29 mouse cellular contexts compared by ENCODE assay signal in the genomic region with DNA sequence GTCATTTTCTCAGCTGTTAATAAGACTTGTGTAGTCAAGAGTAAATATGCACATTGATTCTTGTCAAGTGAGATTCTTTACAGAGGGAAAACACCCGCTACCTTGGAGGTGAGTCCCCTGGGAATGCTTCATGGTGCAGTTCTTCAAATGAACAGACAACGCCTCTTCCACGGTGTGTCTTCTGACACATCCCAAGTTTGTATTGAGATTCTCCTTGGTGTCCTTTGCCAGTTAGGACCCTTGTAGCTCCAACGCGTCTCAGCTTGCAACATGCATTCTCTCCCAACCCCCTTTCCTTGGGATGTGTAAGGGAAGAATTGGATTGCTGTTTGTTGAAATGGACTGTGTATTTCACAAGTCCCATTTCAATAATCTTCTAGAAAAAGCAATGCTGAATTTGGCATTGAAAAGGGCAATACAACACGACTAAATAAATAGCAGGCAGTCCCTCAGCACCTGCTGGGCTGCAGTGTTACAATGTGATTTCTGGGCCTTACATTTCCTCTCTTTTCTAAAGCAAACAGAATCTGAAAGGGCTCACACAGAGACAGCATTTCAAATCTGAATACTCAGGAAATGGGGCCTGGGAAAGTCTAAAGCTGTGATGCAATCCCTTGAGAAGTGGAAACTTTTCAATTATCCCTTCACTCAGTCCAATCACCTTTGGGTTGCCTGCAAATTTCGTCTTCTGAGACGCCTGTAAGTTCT. TPM values are rescaled to one million over a fixed set of nuclear protein-coding genes. Genes with fewer than 3 reads are reported as not detected.
DNase-seq lines count a peak whose midpoint lies in the region; ATAC-seq and TF ChIP-seq lines count a peak whose summit lies in the region.
"Had no signal": no experiment of that assay in that cellular context is flagged by ENCODE, and none has a peak within 500 bp of the region (broad histone marks: within the 10 kb centered on the region; RNA-seq: fewer than 3 reads in every experiment).

No protein-coding gene starts in this region.

- no peaks in the 10 kb centered on the region for H3K4me1 ChIP-seq in forebrain, embryonic 14.5 days (ENCODE audit: control insufficient read depth, insufficient read depth, low read length)
- no peaks in the 10 kb centered on the region for H3K4me1 ChIP-seq in forebrain, embryonic 15.5 days
- H3K4me1 ChIP-seq in lung, embryonic 14.5 days (ENCODE audit: insufficient read depth) = no peaks in the 10 kb centered on the region
- peaks cover 2% of the 10 kb centered on the region for H3K4me1 ChIP-seq in ES-Bruce4 (ENCODE audit: control insufficient read depth, insufficient read depth, low read length)
- H3K4me1 ChIP-seq: forebrain, embryonic 13.5 days; heart, embryonic 15.5 days; hindbrain, embryonic 13.5 days; limb, embryonic 15.5 days; liver, embryonic 13.5 days; midbrain, embryonic 13.5 days; neural tube, embryonic 15.5 days had no signal

- no peaks in the 10 kb centered on the region for H3K36me3 ChIP-seq in forebrain, embryonic 14.5 days (ENCODE audit: control insufficient read depth, insufficient read depth, low read length)
- H3K36me3 ChIP-seq in forebrain, embryonic 15.5 days = no peaks in the 10 kb centered on the region
- H3K36me3 ChIP-seq in lung, embryonic 14.5 days (ENCODE audit: insufficient read depth) = no peaks in the 10 kb centered on the region
- H3K36me3 ChIP-seq in ES-Bruce4 (ENCODE audit: control insufficient read depth, insufficient read depth, low read length, poor library complexity, severe bottlenecking) = no peaks in the 10 kb centered on the region
- H3K36me3 ChIP-seq: heart, embryonic 15.5 days; hindbrain, embryonic 13.5 days; limb, embryonic 15.5 days; liver, embryonic 13.5 days; midbrain, embryonic 13.5 days; neural tube, embryonic 15.5 days had no signal

- no peak overlapping the region for H3K27ac ChIP-seq in forebrain, embryonic 14.5 days (ENCODE audit: low read depth, low read length)
- no peak overlapping the region for H3K27ac ChIP-seq in forebrain, embryonic 15.5 days (replicated peaks)
- no peak overlapping the region for H3K27ac ChIP-seq in lung, embryonic 14.5 days (ENCODE audit: low read depth)
- peak overlapping the region; percentile 81 for H3K27ac ChIP-seq in ES-Bruce4 (ENCODE audit: insufficient read depth, low read length)
- H3K27ac ChIP-seq: forebrain, embryonic 13.5 days; gastrocnemius, adult 2 months; heart, embryonic 15.5 days; hindbrain, embryonic 13.5 days; limb, embryonic 15.5 days; liver, embryonic 13.5 days; macrophage; midbrain, embryonic 13.5 days; neural tube, embryonic 15.5 days had no signal

- TF ChIP-seq CTCF in lung, embryonic 14.5 days (IDR thresholded peaks at IDR 0.05; ENCODE audit: low read depth) = no peak
- TF ChIP-seq CTCF in ES-Bruce4 (IDR thresholded peaks at IDR 0.05; ENCODE audit: low read depth, low read length) = no peak
- TF ChIP-seq CTCF in brain, embryonic 14.5 days (IDR thresholded peaks at IDR 0.05; ENCODE audit: borderline replicate concordance, extremely low read depth, insufficient read depth, insufficient read length) = no peak

- no peak overlapping the region for H3K4me2 ChIP-seq in forebrain, embryonic 14.5 days (ENCODE audit: low read length)
- no peak overlapping the region for H3K4me2 ChIP-seq in forebrain, embryonic 15.5 days (replicated peaks)
- no peak overlapping the region for H3K4me2 ChIP-seq in lung, embryonic 14.5 days
- H3K4me2 ChIP-seq: forebrain, embryonic 13.5 days; heart, embryonic 15.5 days; hindbrain, embryonic 13.5 days; limb, embryonic 15.5 days; liver, embryonic 13.5 days; midbrain, embryonic 13.5 days; neural tube, embryonic 15.5 days had no signal

- no peaks in the 10 kb centered on the region for H3K27me3 ChIP-seq in forebrain, embryonic 14.5 days (replicated peaks; ENCODE audit: control insufficient read depth, insufficient read depth, low read length)
- no peaks in the 10 kb centered on the region for H3K27me3 ChIP-seq in forebrain, embryonic 15.5 days
- no peaks in the 10 kb centered on the region for H3K27me3 ChIP-seq in lung, embryonic 14.5 days (ENCODE audit: insufficient read depth, low read length)
- H3K27me3 ChIP-seq in ES-Bruce4 (ENCODE audit: control insufficient read depth, insufficient read depth, low read length, poor library complexity, severe bottlenecking) = 0 out of 2 replicates have a peak, but pooled peaks cover 2% of the 10 kb centered on the region
- H3K27me3 ChIP-seq: forebrain, embryonic 13.5 days; heart, embryonic 15.5 days; hindbrain, embryonic 13.5 days; limb, embryonic 15.5 days; liver, embryonic 13.5 days; midbrain, embryonic 13.5 days; neural tube, embryonic 15.5 days had no signal

- no peak for ATAC-seq in forebrain, embryonic 14.5 days
- no peak for ATAC-seq in forebrain, embryonic 15.5 days (replicated peaks)
- ATAC-seq in lung, embryonic 14.5 days (ENCODE audit: insufficient read depth) = peak; percentile 38; the same call in 1 of the 2 replicates
- ATAC-seq: forebrain, embryonic 13.5 days; intestine, postnatal 0 days; midbrain, embryonic 13.5 days had no signal

- no peak overlapping the region for H3K9ac ChIP-seq in forebrain, embryonic 14.5 days (ENCODE audit: low read length)
- no peak overlapping the region for H3K9ac ChIP-seq in forebrain, embryonic 15.5 days (replicated peaks)
- H3K9ac ChIP-seq in lung, embryonic 14.5 days = no peak overlapping the region
- H3K9ac ChIP-seq in ES-Bruce4 (ENCODE audit: low read depth, poor library complexity, severe bottlenecking) = no peak overlapping the region
- H3K9ac ChIP-seq: forebrain, embryonic 13.5 days; heart, embryonic 15.5 days; hindbrain, embryonic 13.5 days; limb, embryonic 15.5 days; liver, embryonic 13.5 days; midbrain, embryonic 13.5 days; neural tube, embryonic 15.5 days had no signal

- 39% methylated on average over 8 of the region's 8 CpGs for WGBS in forebrain, embryonic 14.5 days
- 40% methylated on average over 8 of the region's 8 CpGs for WGBS in forebrain, embryonic 15.5 days
- WGBS in lung, embryonic 14.5 days = 44% methylated on average over 8 of the region's 8 CpGs

- H3K4me3 ChIP-seq in forebrain, embryonic 14.5 days (ENCODE audit: low read depth, low read length) = no peak overlapping the region
- H3K4me3 ChIP-seq in forebrain, embryonic 15.5 days = no peak overlapping the region
- no peak overlapping the region for H3K4me3 ChIP-seq in lung, embryonic 14.5 days (ENCODE audit: low read depth, low read length)
- no peak overlapping the region for H3K4me3 ChIP-seq in ES-Bruce4 (ENCODE audit: low read depth, low read length)
- H3K4me3 ChIP-seq: forebrain, embryonic 13.5 days; gastrocnemius, adult 2 months; heart, embryonic 15.5 days; hindbrain, embryonic 13.5 days; limb, embryonic 15.5 days; liver, embryonic 13.5 days; midbrain, embryonic 13.5 days; neural tube, embryonic 15.5 days had no signal

- TF ChIP-seq EP300 in ES-Bruce4 (IDR thresholded peaks at IDR 0.05; ENCODE audit: insufficient read depth, low read depth, low read length) = peak; percentile 51; the same call in 1 of the 2 replicates

- intact Hi-C loops in left cerebral cortex, postnatal 36 days (cut with DNase I) = no loop called here

- H3K9me3 ChIP-seq in forebrain, embryonic 14.5 days (replicated peaks; ENCODE audit: control insufficient read depth, low read length) = 0 out of 2 replicates have a peak, but pooled peaks cover 2% of the 10 kb centered on the region
- no peaks in the 10 kb centered on the region for H3K9me3 ChIP-seq in forebrain, embryonic 15.5 days
- peaks cover 3% of the 10 kb centered on the region; the same call in 1 of the 2 replicates for H3K9me3 ChIP-seq in lung, embryonic 14.5 days (ENCODE audit: low read depth, low read length)
- H3K9me3 ChIP-seq in ES-Bruce4 (replicated peaks; ENCODE audit: control insufficient read depth, insufficient read depth, low read length, poor library complexity, severe bottlenecking) = peaks cover 14% of the 10 kb centered on the region
- H3K9me3 ChIP-seq: heart, embryonic 15.5 days; limb, embryonic 15.5 days; liver, embryonic 13.5 days had no signal

- DNase-seq in forebrain, embryonic 14.5 days (ENCODE audit: low spot score) = peak; percentile 10
- DNase-seq in lung, embryonic 14.5 days = peak; percentile 38
- DNase-seq in lung, postnatal 10 days = no peak
- peak; percentile 49 for DNase-seq in brain, embryonic 14.5 days (ENCODE audit: low read depth)
- DNase-seq in adrenal gland, postnatal 14 days = no peak
- no peak for DNase-seq in left cerebral cortex, postnatal 36 days (ENCODE audit: low spot score in 2 of 2)
- DNase-seq: adrenal gland, postnatal 10 days; cerebellum, adult 2 months; cerebellum, postnatal 14 days; gastrocnemius, adult 2 months; gastrocnemius, postnatal 36 days; heart, adult 18-20 months; heart, postnatal 36 days; kidney, adult 9 months; kidney, postnatal 14 days; layer of hippocampus, adult 9-11 months; liver, embryonic 13.5 days; spleen, adult 18-20 months; thymus, postnatal 14 days had no signal

- TF ChIP-seq POLR2A in ES-Bruce4 (IDR thresholded peaks at IDR 0.05; ENCODE audit: insufficient read depth, low read length) = no peak
- no peak for TF ChIP-seq POLR2A in brain, embryonic 14.5 days (IDR thresholded peaks at IDR 0.05; ENCODE audit: borderline replicate concordance, extremely low read depth, insufficient read depth, insufficient read length, poor library complexity, severe bottlenecking)

RNA-seq across cellular contexts. Expression of gene Myl1, which starts 15.5 kb away (rescaled TPM):
- polyA plus RNA-seq in forebrain, embryonic 14.5 days (2014; fragmentation: Nextera tagmentation; extraction: Ambion mirVana) = 0.34 TPM in 1 of 2 replicates, not detected in the other
- 0.40 and 1.4 TPM in 2 replicates for polyA plus RNA-seq in forebrain, embryonic 15.5 days (2015; fragmentation: Nextera tagmentation; extraction: Ambion mirVana)
- polyA plus RNA-seq in lung, embryonic 14.5 days (2014; fragmentation: Nextera tagmentation; extraction: Ambion mirVana) = 0.88 and 13.0 TPM in 2 replicates
- polyA plus RNA-seq in ES-Bruce4 (2011; ENCODE audit: insufficient read depth, insufficient read length, low read depth, missing spikeins) = not detected in 2 replicates
- polyA plus RNA-seq in brain, embryonic 14.5 days (2012; rRNA removed) = 1.3 and 1.4 TPM in 2 replicates
- 26.2 and 31.1 TPM in 2 replicates for total RNA-seq in adrenal gland, postnatal 14 days (2021)
- total RNA-seq in left cerebral cortex, postnatal 36 days (2021) = under 1 TPM in 1 of 2 experiments, not detected in 1; 0.84 TPM
- polyA plus RNA-seq: macrophage; midbrain, embryonic 13.5 days had no signal

Comparison
In these comparisons a context has a peak if more than half of its experiments do, and no peak if none do; other contexts are left out.
1. DNase-seq: peak in forebrain, embryonic 14.5 days (single experiment), lung, embryonic 14.5 days (single experiment) and brain, embryonic 14.5 days (single experiment); none in lung, postnatal 10 days (single experiment), adrenal gland, postnatal 14 days (single experiment) and left cerebral cortex, postnatal 36 days (0 of 2).